In the genomic region with DNA sequence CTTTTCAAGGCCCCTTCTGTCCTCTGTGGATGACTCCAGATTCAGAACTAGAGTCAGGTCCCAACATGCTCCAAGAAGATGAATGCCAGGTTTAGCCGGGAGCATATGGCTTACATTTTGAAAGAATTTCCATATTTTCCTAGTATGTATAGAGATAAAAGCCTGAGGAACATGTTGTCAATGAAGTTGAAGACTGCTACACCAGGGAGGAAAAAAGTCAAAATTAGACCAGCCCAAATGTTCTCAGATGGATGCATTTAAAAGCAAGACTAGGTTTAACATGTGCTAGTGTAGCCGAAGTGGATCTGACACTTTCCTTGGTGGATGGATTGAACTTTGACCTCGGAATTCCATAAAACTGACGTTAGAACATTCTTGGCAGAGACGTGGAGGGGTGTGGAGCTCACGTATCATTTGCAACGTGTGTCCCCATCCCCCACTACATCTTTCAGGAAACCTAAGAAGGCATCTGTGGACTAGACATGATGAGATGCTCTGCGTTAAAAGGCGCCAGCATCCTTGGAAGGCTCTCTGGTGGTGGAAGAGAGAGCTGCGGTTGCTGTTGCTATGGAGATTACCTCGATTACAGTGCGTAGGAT, we compare ENCODE assay signal across 14 mouse cellular contexts. TPM values are rescaled to one million over a fixed set of nuclear protein-coding genes. Genes with fewer than 3 reads are reported as not detected.
A peak's percentile ranks its signal among the peaks of the same experiment; 100 is the strongest.
DNase-seq lines count a peak whose midpoint lies in the region; ATAC-seq and TF ChIP-seq lines count a peak whose summit lies in the region.
"Had no signal": no experiment of that assay in that cellular context is flagged by ENCODE, and none has a peak within 500 bp of the region (broad histone marks: within the 10 kb centered on the region; RNA-seq: fewer than 3 reads in every experiment).

No protein-coding gene starts in this region.

- no peak overlapping the region for H3K9ac ChIP-seq in forebrain, postnatal 0 days
- H3K9ac ChIP-seq in forebrain, embryonic 14.5 days (ENCODE audit: low read length): no peak overlapping the region
- no peak overlapping the region for H3K9ac ChIP-seq in limb, embryonic 14.5 days (ENCODE audit: low read depth, low read length, severe bottlenecking)
- H3K9ac ChIP-seq: forebrain, embryonic 15.5 days had no signal

- peak; percentile 77 for ATAC-seq in forebrain, postnatal 0 days
- no peak for ATAC-seq in forebrain, embryonic 14.5 days
- peak; percentile 39; the same call in 1 of the 2 replicates for ATAC-seq in limb, embryonic 14.5 days (ENCODE audit: low FRiP score, low read depth)
- ATAC-seq: activated CD4-positive, CD25-positive, alpha-beta regulatory T cell, adult 4 months; forebrain, embryonic 15.5 days had no signal

- H3K27ac ChIP-seq in forebrain, postnatal 0 days (ENCODE audit: low read depth, low read length): 0 out of 2 replicates have a peak overlapping the region, but pooled peaks have one; percentile 42
- H3K27ac ChIP-seq in forebrain, embryonic 14.5 days (ENCODE audit: low read depth, low read length): no peak overlapping the region
- H3K27ac ChIP-seq in limb, embryonic 14.5 days (replicated peaks; ENCODE audit: low read depth, low read length): no peak overlapping the region
- H3K27ac ChIP-seq: forebrain, embryonic 15.5 days; hindbrain, embryonic 10.5 days; kidney, postnatal 0 days had no signal

- no peaks in the 10 kb centered on the region for H3K27me3 ChIP-seq in forebrain, postnatal 0 days (ENCODE audit: insufficient read depth, low read length)
- H3K27me3 ChIP-seq in forebrain, embryonic 14.5 days (replicated peaks; ENCODE audit: control insufficient read depth, insufficient read depth, low read length): no peaks in the 10 kb centered on the region
- H3K27me3 ChIP-seq in limb, embryonic 14.5 days (ENCODE audit: control insufficient read depth, insufficient read depth, low read length): no peaks in the 10 kb centered on the region
- H3K27me3 ChIP-seq: forebrain, embryonic 15.5 days had no signal

- no peak for TF ChIP-seq POLR2A in limb, embryonic 14.5 days (IDR thresholded peaks at IDR 0.05; ENCODE audit: borderline replicate concordance, extremely low read depth, insufficient read depth, insufficient read length)

- peak; percentile 29; the same call in 1 of the 2 replicates for TF ChIP-seq CTCF in forebrain, postnatal 0 days (IDR thresholded peaks at IDR 0.05; ENCODE audit: low read depth)

- peak; percentile 64 for DNase-seq in forebrain, postnatal 0 days
- DNase-seq in forebrain, embryonic 14.5 days (ENCODE audit: low spot score): no peak
- peak; percentile 43 to 50 for DNase-seq in right cerebral cortex, adult 2 months (ENCODE audit: low spot score in 2 of 2)
- no peak for DNase-seq in right cerebral cortex, postnatal 14 days
- DNase-seq in limb, embryonic 14.5 days (ENCODE audit: low spot score): peak; percentile 72
- no peak for DNase-seq in cerebellum, postnatal 14 days
- no peak for DNase-seq in adrenal gland, adult 2 months
- DNase-seq: cerebellum, adult 18-20 months had no signal

- H3K4me3 ChIP-seq in forebrain, postnatal 0 days (ENCODE audit: low read depth, low read length): no peak overlapping the region
- no peak overlapping the region for H3K4me3 ChIP-seq in forebrain, embryonic 14.5 days (ENCODE audit: low read depth, low read length)
- H3K4me3 ChIP-seq in limb, embryonic 14.5 days (replicated peaks; ENCODE audit: low read length): no peak overlapping the region
- H3K4me3 ChIP-seq: forebrain, embryonic 15.5 days; hindbrain, embryonic 10.5 days; myocyte had no signal

- H3K4me1 ChIP-seq in forebrain, postnatal 0 days (ENCODE audit: insufficient read depth): no peaks in the 10 kb centered on the region
- no peaks in the 10 kb centered on the region for H3K4me1 ChIP-seq in forebrain, embryonic 14.5 days (ENCODE audit: control insufficient read depth, insufficient read depth, low read length)
- H3K4me1 ChIP-seq in limb, embryonic 14.5 days (ENCODE audit: control insufficient read depth, insufficient read depth, low read length): peaks cover 16% of the 10 kb centered on the region
- H3K4me1 ChIP-seq: forebrain, embryonic 15.5 days had no signal

- WGBS in forebrain, postnatal 0 days: 74% methylated on average over 12 of the region's 12 CpGs
- 88% methylated on average over 12 of the region's 12 CpGs for WGBS in forebrain, embryonic 14.5 days
- WGBS in limb, embryonic 14.5 days: 49% methylated on average over 12 of the region's 12 CpGs

- H3K9me3 ChIP-seq in forebrain, postnatal 0 days (ENCODE audit: low read length): no peaks in the 10 kb centered on the region
- H3K9me3 ChIP-seq in forebrain, embryonic 14.5 days (replicated peaks; ENCODE audit: control insufficient read depth, low read length): no peaks in the 10 kb centered on the region
- H3K9me3 ChIP-seq in limb, embryonic 14.5 days (ENCODE audit: control insufficient read depth, low read length): no peaks in the 10 kb centered on the region; the same call in 1 of the 2 replicates
- H3K9me3 ChIP-seq: forebrain, embryonic 15.5 days had no signal

- no peaks in the 10 kb centered on the region for H3K36me3 ChIP-seq in forebrain, postnatal 0 days (ENCODE audit: insufficient read depth)
- H3K36me3 ChIP-seq in forebrain, embryonic 14.5 days (ENCODE audit: control insufficient read depth, insufficient read depth, low read length): no peaks in the 10 kb centered on the region
- H3K36me3 ChIP-seq in limb, embryonic 14.5 days (ENCODE audit: control insufficient read depth, insufficient read depth, low read length): no peaks in the 10 kb centered on the region
- H3K36me3 ChIP-seq: forebrain, embryonic 15.5 days; hindbrain, embryonic 10.5 days had no signal

- no peak overlapping the region for H3K4me2 ChIP-seq in forebrain, postnatal 0 days (ENCODE audit: low read depth)
- no peak overlapping the region for H3K4me2 ChIP-seq in forebrain, embryonic 14.5 days (ENCODE audit: low read length)
- no peak overlapping the region for H3K4me2 ChIP-seq in limb, embryonic 14.5 days (replicated peaks; ENCODE audit: low read depth, low read length, severe bottlenecking)
- H3K4me2 ChIP-seq: forebrain, embryonic 15.5 days; liver, embryonic 11.5 days had no signal

RNA-seq across cellular contexts. Expression of a gene that starts 8.0 kb away (rescaled TPM):
- 19.7 and 23.0 TPM in 2 replicates for total RNA-seq in forebrain, postnatal 0 days (2014; rRNA removed)
- 9.0 and 10.8 TPM in 2 replicates for polyA plus RNA-seq in forebrain, postnatal 0 days (2015; fragmentation: Nextera tagmentation; extraction: Ambion mirVana)
- 12.7 and 15.0 TPM in 2 replicates for polyA plus RNA-seq in forebrain, embryonic 14.5 days (2014; fragmentation: Nextera tagmentation; extraction: Ambion mirVana)
- 23.0 and 26.5 TPM in 2 replicates for polyA plus RNA-seq in limb, embryonic 14.5 days (2012; rRNA removed)
- 19.3 and 21.5 TPM in 2 replicates for polyA plus RNA-seq in limb, embryonic 14.5 days (2014; fragmentation: Nextera tagmentation; extraction: Ambion mirVana)
- total RNA-seq in adrenal gland, adult 2 months (2021): 10 to 100 TPM; 19.4 to 20.6 TPM
- polyA plus RNA-seq in adrenal gland, adult 2 months (2012; rRNA removed): 9.6 and 10.6 TPM in 2 replicates

RNA-seq across cellular contexts. Expression of a gene that starts 37.7 kb away (rescaled TPM):
- 76.9 and 78.5 TPM in 2 replicates for total RNA-seq in forebrain, postnatal 0 days (2014; rRNA removed)
- polyA plus RNA-seq in forebrain, postnatal 0 days (2015; fragmentation: Nextera tagmentation; extraction: Ambion mirVana): 46.2 and 47.8 TPM in 2 replicates
- 24.0 and 35.5 TPM in 2 replicates for polyA plus RNA-seq in forebrain, embryonic 14.5 days (2014; fragmentation: Nextera tagmentation; extraction: Ambion mirVana)
- 22.9 and 30.6 TPM in 2 replicates for polyA plus RNA-seq in limb, embryonic 14.5 days (2012; rRNA removed)
- 72.1 and 76.9 TPM in 2 replicates for polyA plus RNA-seq in limb, embryonic 14.5 days (2014; fragmentation: Nextera tagmentation; extraction: Ambion mirVana)
- 10 to 100 TPM; 33.6 to 39.9 TPM for total RNA-seq in adrenal gland, adult 2 months (2021)
- polyA plus RNA-seq in adrenal gland, adult 2 months (2012; rRNA removed): 15.8 and 20.5 TPM in 2 replicates

Comparison
In these comparisons a context has a peak if more than half of its experiments do, and no peak if none do; other contexts are left out.
1. DNase-seq: peak in forebrain, postnatal 0 days (single experiment), right cerebral cortex, adult 2 months (2 of 2) and limb, embryonic 14.5 days (single experiment); none in forebrain, embryonic 14.5 days (single experiment), right cerebral cortex, postnatal 14 days (single experiment), cerebellum, postnatal 14 days (0 of 2) and adrenal gland, adult 2 months (single experiment).